ENCODE assay signal across 13 mouse cellular contexts in the genomic region with DNA sequence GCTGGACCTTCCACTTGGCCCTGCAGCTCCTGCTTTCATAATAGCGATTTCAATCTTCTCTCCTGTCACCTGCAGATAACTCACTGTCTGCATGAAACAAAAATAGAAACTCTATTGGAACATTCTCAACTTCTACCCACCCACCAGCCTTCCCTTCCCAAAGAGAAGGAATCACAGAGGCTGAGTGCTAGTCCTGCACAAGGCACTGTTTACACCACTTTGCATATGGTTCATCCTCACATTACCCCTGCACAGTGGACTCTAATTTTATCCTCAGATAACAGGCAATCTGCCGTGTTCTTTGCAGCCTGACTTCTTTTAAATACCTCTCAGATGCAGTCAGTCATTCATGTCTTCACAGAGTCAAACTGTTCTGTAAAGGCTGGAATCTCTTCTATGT.
"Had no signal": no experiment of that assay in that cellular context is flagged by ENCODE, and none has a peak within 500 bp of the region (broad histone marks: within the 10 kb centered on the region; RNA-seq: fewer than 3 reads in every experiment).

No protein-coding gene starts in this region.

- DNase-seq: forebrain, postnatal 0 days; gastrocnemius, postnatal 14 days; gastrocnemius, postnatal 36 days; heart, adult 18-20 months; heart, postnatal 14 days; heart, postnatal 36 days; kidney, adult 11 months; kidney, adult 2 months; kidney, adult 9 months; kidney, postnatal 14 days; kidney, postnatal 36 days; liver; liver, embryonic 13.5 days had no signal
